ENCODE assay signal across 22 mouse cellular contexts in genomic region chr5:124337103-124337502, GRCm38 (mm10). TPM values are rescaled to one million over a fixed set of nuclear protein-coding genes. Genes with fewer than 3 reads are reported as not detected.
A peak's percentile ranks its signal among the peaks of the same experiment; 100 is the strongest.
DNase-seq lines count a peak whose midpoint lies in the region; ATAC-seq and TF ChIP-seq lines count a peak whose summit lies in the region.
"Had no signal": no experiment of that assay in that cellular context is flagged by ENCODE, and none has a peak within 500 bp of the region (broad histone marks: within the 10 kb centered on the region; RNA-seq: fewer than 3 reads in every experiment).

No protein-coding gene starts in this region.

- ATAC-seq in hindbrain, embryonic 13.5 days (ENCODE audit: low FRiP score): no peak
- no peak for ATAC-seq in hindbrain, embryonic 16.5 days
- ATAC-seq in midbrain, postnatal 0 days (ENCODE audit: low FRiP score): no peak
- no peak for ATAC-seq in midbrain, embryonic 16.5 days
- no peak for ATAC-seq in neural tube, embryonic 15.5 days (ENCODE audit: low FRiP score)

- no peaks in the 10 kb centered on the region for H3K27me3 ChIP-seq in heart, embryonic 10.5 days (ENCODE audit: insufficient read depth, poor library complexity, severe bottlenecking)
- H3K27me3 ChIP-seq in hindbrain, embryonic 13.5 days: no peaks in the 10 kb centered on the region
- no peaks in the 10 kb centered on the region for H3K27me3 ChIP-seq in hindbrain, embryonic 16.5 days (replicated peaks; ENCODE audit: control insufficient read depth, insufficient read depth, low read length)
- no peaks in the 10 kb centered on the region for H3K27me3 ChIP-seq in midbrain, postnatal 0 days (ENCODE audit: insufficient read depth, low read length)
- no peaks in the 10 kb centered on the region for H3K27me3 ChIP-seq in midbrain, embryonic 16.5 days (ENCODE audit: control insufficient read depth, insufficient read depth, low read depth, low read length)
- no peaks in the 10 kb centered on the region for H3K27me3 ChIP-seq in neural tube, embryonic 15.5 days (replicated peaks)
- H3K27me3 ChIP-seq: intestine, embryonic 15.5 days; megakaryocyte, embryonic 14.5 days; stomach, embryonic 15.5 days had no signal

- H3K36me3 ChIP-seq in heart, embryonic 10.5 days: peaks cover 7% of the 10 kb centered on the region; the same call in 1 of the 2 replicates
- H3K36me3 ChIP-seq in hindbrain, embryonic 13.5 days: no peaks in the 10 kb centered on the region
- no peaks in the 10 kb centered on the region for H3K36me3 ChIP-seq in hindbrain, embryonic 16.5 days (ENCODE audit: control insufficient read depth, insufficient read depth, low read length)
- 0 out of 2 replicates have a peak, but pooled peaks cover 8% of the 10 kb centered on the region for H3K36me3 ChIP-seq in midbrain, postnatal 0 days (ENCODE audit: insufficient read depth, low read length)
- H3K36me3 ChIP-seq in midbrain, embryonic 16.5 days (ENCODE audit: control insufficient read depth, insufficient read depth, low read length): no peaks in the 10 kb centered on the region
- H3K36me3 ChIP-seq in neural tube, embryonic 15.5 days: no peaks in the 10 kb centered on the region
- H3K36me3 ChIP-seq: intestine, embryonic 15.5 days had no signal

- WGBS in heart, embryonic 10.5 days: 69% methylated on average over 9 of the region's 9 CpGs
- 93% methylated on average over 9 of the region's 9 CpGs for WGBS in hindbrain, embryonic 13.5 days
- 78% methylated on average over 9 of the region's 9 CpGs for whole genome bisulfite sequencing in hindbrain, embryonic 16.5 days
- 88% methylated on average over 9 of the region's 9 CpGs for WGBS in midbrain, postnatal 0 days
- WGBS in midbrain, embryonic 16.5 days: 91% methylated on average over 9 of the region's 9 CpGs
- 81% methylated on average over 9 of the region's 9 CpGs for WGBS in neural tube, embryonic 15.5 days

- no peaks in the 10 kb centered on the region for H3K9me3 ChIP-seq in heart, embryonic 10.5 days
- H3K9me3 ChIP-seq in hindbrain, embryonic 13.5 days: no peaks in the 10 kb centered on the region
- no peaks in the 10 kb centered on the region for H3K9me3 ChIP-seq in hindbrain, embryonic 16.5 days (ENCODE audit: control insufficient read depth, low read length)
- no peaks in the 10 kb centered on the region for H3K9me3 ChIP-seq in midbrain, postnatal 0 days (ENCODE audit: low read length)
- no peaks in the 10 kb centered on the region for H3K9me3 ChIP-seq in midbrain, embryonic 16.5 days (replicated peaks; ENCODE audit: control insufficient read depth, low read length, poor library complexity, severe bottlenecking)
- no peaks in the 10 kb centered on the region for H3K9me3 ChIP-seq in neural tube, embryonic 15.5 days (replicated peaks)
- H3K9me3 ChIP-seq: embryonic facial prominence, embryonic 10.5 days; intestine, embryonic 15.5 days; megakaryocyte, embryonic 14.5 days; stomach, embryonic 15.5 days had no signal

- peaks cover 62% of the 10 kb centered on the region for H3K4me1 ChIP-seq in heart, embryonic 10.5 days
- peaks cover 66% of the 10 kb centered on the region for H3K4me1 ChIP-seq in hindbrain, embryonic 13.5 days (replicated peaks)
- H3K4me1 ChIP-seq in hindbrain, embryonic 16.5 days (ENCODE audit: control insufficient read depth, insufficient read depth, low read depth, low read length): peaks cover 17% of the 10 kb centered on the region; the same call in 1 of the 2 replicates
- no peaks in the 10 kb centered on the region for H3K4me1 ChIP-seq in midbrain, postnatal 0 days (ENCODE audit: insufficient read depth, low read length)
- H3K4me1 ChIP-seq in midbrain, embryonic 16.5 days (ENCODE audit: control insufficient read depth, insufficient read depth, low read length): peaks cover 7% of the 10 kb centered on the region
- H3K4me1 ChIP-seq in neural tube, embryonic 15.5 days: peaks cover 49% of the 10 kb centered on the region
- H3K4me1 ChIP-seq: stomach, embryonic 15.5 days had no signal

- intact Hi-C loops in heart, postnatal 14 days (cut with DNase I): no loop called here

- no peak for DNase-seq in heart, embryonic 10.5 days (ENCODE audit: low spot score)
- DNase-seq in heart, postnatal 14 days: no peak
- DNase-seq in midbrain, postnatal 0 days (ENCODE audit: low spot score): no peak
- no peak for DNase-seq in kidney, adult 11 months
- DNase-seq: adrenal gland, postnatal 10 days; cerebellum, adult 11-12 months; cerebellum, postnatal 25 days; gastrocnemius, postnatal 14 days; kidney, postnatal 10 days; left cerebral cortex, postnatal 4 days; lung, adult 2 months; spleen, adult 18-20 months had no signal

- no peak overlapping the region for H3K4me3 ChIP-seq in heart, embryonic 10.5 days
- no peak overlapping the region for H3K4me3 ChIP-seq in hindbrain, embryonic 13.5 days
- H3K4me3 ChIP-seq in hindbrain, embryonic 16.5 days (ENCODE audit: low read length): no peak overlapping the region
- no peak overlapping the region for H3K4me3 ChIP-seq in midbrain, postnatal 0 days (ENCODE audit: low read depth, low read length)
- H3K4me3 ChIP-seq in midbrain, embryonic 16.5 days (ENCODE audit: low read depth, low read length): no peak overlapping the region
- no peak overlapping the region for H3K4me3 ChIP-seq in neural tube, embryonic 15.5 days (replicated peaks)
- H3K4me3 ChIP-seq: embryonic facial prominence, embryonic 10.5 days; intestine, embryonic 15.5 days; layer of hippocampus, adult 2 months; megakaryocyte, embryonic 14.5 days; stomach, embryonic 15.5 days had no signal

- H3K27ac ChIP-seq in heart, embryonic 10.5 days: 0 out of 2 replicates have a peak overlapping the region, but pooled peaks have one; percentile 31
- peak overlapping the region; percentile 68; the same call in 1 of the 2 replicates for H3K27ac ChIP-seq in hindbrain, embryonic 13.5 days
- H3K27ac ChIP-seq in hindbrain, embryonic 16.5 days (ENCODE audit: low read depth, low read length): no peak overlapping the region
- no peak overlapping the region for H3K27ac ChIP-seq in midbrain, postnatal 0 days (ENCODE audit: low read depth, low read length)
- H3K27ac ChIP-seq in midbrain, embryonic 16.5 days (ENCODE audit: low read length): no peak overlapping the region
- peak overlapping the region; percentile 30; the same call in 1 of the 2 replicates for H3K27ac ChIP-seq in neural tube, embryonic 15.5 days (replicated peaks)
- H3K27ac ChIP-seq: embryonic facial prominence, embryonic 10.5 days; intestine, embryonic 15.5 days had no signal

- 0 out of 2 replicates have a peak overlapping the region, but pooled peaks have one; percentile 43 for H3K9ac ChIP-seq in hindbrain, embryonic 13.5 days
- H3K9ac ChIP-seq in hindbrain, embryonic 16.5 days (ENCODE audit: low read depth, low read length): no peak overlapping the region
- H3K9ac ChIP-seq in midbrain, postnatal 0 days (replicated peaks; ENCODE audit: low read length, poor library complexity, severe bottlenecking): peak overlapping the region; percentile 29; the same call in 1 of the 2 replicates
- H3K9ac ChIP-seq in midbrain, embryonic 16.5 days (ENCODE audit: low read depth, low read length): no peak overlapping the region
- H3K9ac ChIP-seq in neural tube, embryonic 15.5 days (replicated peaks): no peak overlapping the region
- H3K9ac ChIP-seq: intestine, embryonic 15.5 days; stomach, embryonic 15.5 days had no signal

- H3K4me2 ChIP-seq in hindbrain, embryonic 13.5 days: no peak overlapping the region
- H3K4me2 ChIP-seq in hindbrain, embryonic 16.5 days (ENCODE audit: low read length): no peak overlapping the region
- H3K4me2 ChIP-seq in midbrain, postnatal 0 days (ENCODE audit: low read depth, low read length, poor library complexity, severe bottlenecking): no peak overlapping the region
- no peak overlapping the region for H3K4me2 ChIP-seq in midbrain, embryonic 16.5 days (ENCODE audit: low read length)
- no peak overlapping the region for H3K4me2 ChIP-seq in neural tube, embryonic 15.5 days
- H3K4me2 ChIP-seq: heart, embryonic 11.5 days; intestine, embryonic 15.5 days; stomach, embryonic 15.5 days had no signal

- TF ChIP-seq CTCF in midbrain, postnatal 0 days (IDR thresholded peaks at IDR 0.05): no peak

RNA-seq across cellular contexts. Expression of gene 2810006K23Rik, which starts 9.2 kb away (rescaled TPM):
- 22.1 and 22.9 TPM in 2 replicates for polyA plus RNA-seq in heart, embryonic 10.5 days (2016; fragmentation: Nextera tagmentation; extraction: Ambion mirVana)
- total RNA-seq in heart, postnatal 14 days (2021): 10 to 100 TPM; 11.7 to 11.9 TPM
- polyA plus RNA-seq in hindbrain, embryonic 13.5 days (2015; fragmentation: Nextera tagmentation; extraction: Ambion mirVana): 15.5 and 16.2 TPM in 2 replicates
- polyA plus RNA-seq in hindbrain, embryonic 16.5 days (2015; fragmentation: Nextera tagmentation; extraction: Ambion mirVana): 13.3 and 14.2 TPM in 2 replicates
- 9.0 and 9.4 TPM in 2 replicates for total RNA-seq in midbrain, postnatal 0 days (2014; rRNA removed)
- 7.8 TPM in 2 replicates for polyA plus RNA-seq in midbrain, postnatal 0 days (2015; fragmentation: Nextera tagmentation; extraction: Ambion mirVana)
- polyA plus RNA-seq in midbrain, embryonic 16.5 days (2015; fragmentation: Nextera tagmentation; extraction: Ambion mirVana): 10.5 and 11.1 TPM in 2 replicates
- polyA plus RNA-seq in neural tube, embryonic 15.5 days (2015; fragmentation: Nextera tagmentation; extraction: Ambion mirVana): 13.4 and 14.4 TPM in 2 replicates

RNA-seq across cellular contexts. Expression of gene Mphosph9, which starts 9.3 kb away (rescaled TPM):
- polyA plus RNA-seq in heart, embryonic 10.5 days (2016; fragmentation: Nextera tagmentation; extraction: Ambion mirVana): 15.6 and 20.5 TPM in 2 replicates
- 1 to 10 TPM; 6.0 to 6.8 TPM for total RNA-seq in heart, postnatal 14 days (2021)
- 14.0 and 14.3 TPM in 2 replicates for polyA plus RNA-seq in hindbrain, embryonic 13.5 days (2015; fragmentation: Nextera tagmentation; extraction: Ambion mirVana)
- polyA plus RNA-seq in hindbrain, embryonic 16.5 days (2015; fragmentation: Nextera tagmentation; extraction: Ambion mirVana): 9.1 and 9.9 TPM in 2 replicates
- 19.0 and 41.0 TPM in 2 replicates for total RNA-seq in midbrain, postnatal 0 days (2014; rRNA removed)
- 6.6 and 9.6 TPM in 2 replicates for polyA plus RNA-seq in midbrain, postnatal 0 days (2015; fragmentation: Nextera tagmentation; extraction: Ambion mirVana)
- polyA plus RNA-seq in midbrain, embryonic 16.5 days (2015; fragmentation: Nextera tagmentation; extraction: Ambion mirVana): 9.3 and 10.8 TPM in 2 replicates
- 10.7 and 12.6 TPM in 2 replicates for polyA plus RNA-seq in neural tube, embryonic 15.5 days (2015; fragmentation: Nextera tagmentation; extraction: Ambion mirVana)

RNA-seq across cellular contexts. Expression of gene Cdk2ap1, which starts 25.8 kb away (rescaled TPM):
- 34.4 and 43.7 TPM in 2 replicates for polyA plus RNA-seq in heart, embryonic 10.5 days (2016; fragmentation: Nextera tagmentation; extraction: Ambion mirVana)
- total RNA-seq in heart, postnatal 14 days (2021): 100 to 1,000 TPM; 142 to 166 TPM
- 67.9 and 68.6 TPM in 2 replicates for polyA plus RNA-seq in hindbrain, embryonic 13.5 days (2015; fragmentation: Nextera tagmentation; extraction: Ambion mirVana)
- polyA plus RNA-seq in hindbrain, embryonic 16.5 days (2015; fragmentation: Nextera tagmentation; extraction: Ambion mirVana): 48.7 and 51.1 TPM in 2 replicates
- 104 and 164 TPM in 2 replicates for total RNA-seq in midbrain, postnatal 0 days (2014; rRNA removed)
- 65.0 and 65.2 TPM in 2 replicates for polyA plus RNA-seq in midbrain, postnatal 0 days (2015; fragmentation: Nextera tagmentation; extraction: Ambion mirVana)
- polyA plus RNA-seq in midbrain, embryonic 16.5 days (2015; fragmentation: Nextera tagmentation; extraction: Ambion mirVana): 40.4 and 53.6 TPM in 2 replicates
- 49.7 and 89.0 TPM in 2 replicates for polyA plus RNA-seq in neural tube, embryonic 15.5 days (2015; fragmentation: Nextera tagmentation; extraction: Ambion mirVana)

Comparison
In these comparisons a context has a peak if more than half of its experiments do, and no peak if none do; other contexts are left out.
1. H3K27ac ChIP-seq: peak in heart, embryonic 10.5 days (single experiment), hindbrain, embryonic 13.5 days (single experiment) and neural tube, embryonic 15.5 days (single experiment); none in hindbrain, embryonic 16.5 days (single experiment), midbrain, postnatal 0 days (single experiment) and midbrain, embryonic 16.5 days (single experiment).
2. H3K9ac ChIP-seq: peak in hindbrain, embryonic 13.5 days (single experiment) and midbrain, postnatal 0 days (single experiment); none in hindbrain, embryonic 16.5 days (single experiment), midbrain, embryonic 16.5 days (single experiment) and neural tube, embryonic 15.5 days (single experiment).